Mouse (Mus musculus) myocyte (in vitro differentiated cells): Measurements from ENCODE around the gene Gabbr2. TPM values are rescaled to one million over a fixed set of nuclear protein-coding genes. Genes with fewer than 3 reads are reported as not detected.
"Not testable (repeated sequence)": the region's sequence is repeated elsewhere in the genome, so short reads cannot be mapped to it uniquely, and the experiment has no call there.

ENCODE experiments used
- H3K27me3 ChIP-seq: one replicate; pipeline ENCODE4 v1.6.1; 2011; ENCODE audit not compliant: control insufficient read depth, insufficient read depth, insufficient read length
- H3K36me3 ChIP-seq: one replicate; pipeline ENCODE4 v1.6.1; 2011; ENCODE audit not compliant: control insufficient read depth, insufficient read depth
- H3K4me2 ChIP-seq: one replicate; pipeline ENCODE4 v1.6.1; 2011; ENCODE audit warnings: low read depth, control low read depth
- H3K4me3 ChIP-seq: one replicate; pipeline ENCODE4 v1.5.1; 2011; ENCODE audit warnings: mild to moderate bottlenecking, control low read depth, moderate library complexity
- H3K79me2 ChIP-seq: one replicate; pipeline ENCODE4 v1.6.1; 2011; ENCODE audit not compliant: control insufficient read depth, insufficient read depth
- H3ac ChIP-seq: one replicate; pipeline ENCODE4 v1.6.1; 2011; ENCODE audit not compliant: control insufficient read depth, insufficient read length
- CEBPB ChIP-seq: IDR thresholded peaks from 2 replicates; pipeline ENCODE4 v1.6.1; 2011; ENCODE audit warnings: mild to moderate bottlenecking, moderate library complexity; ENCODE audit not compliant: poor library complexity, insufficient read depth, severe bottlenecking
- E2F4 ChIP-seq: IDR thresholded peaks from one replicate; pipeline ENCODE4 v1.6.1; 2011; ENCODE audit warnings: mild to moderate bottlenecking, control low read depth, moderate library complexity; ENCODE audit not compliant: insufficient read depth
- MAX ChIP-seq: IDR thresholded peaks from one replicate; pipeline ENCODE4 v1.6.1; 2011; ENCODE audit warnings: low read depth, mild to moderate bottlenecking, control low read depth
- MYOD1 ChIP-seq, 3 experiments: IDR thresholded peaks; one replicate each; pipeline ENCODE4 v1.6.1; 2011; ENCODE audit warnings: control low read depth in 2 of 3, low read depth in 2 of 3, mild to moderate bottlenecking in 2 of 3, moderate library complexity in 1 of 3; ENCODE audit not compliant: insufficient read length in 2 of 3, control insufficient read depth in 1 of 3
- MYOG ChIP-seq, 3 experiments: IDR thresholded peaks; one replicate each; pipeline ENCODE4 v1.6.1; 2011; ENCODE audit warnings: control low read depth in 2 of 3, low read depth in 2 of 3, mild to moderate bottlenecking in 2 of 3; ENCODE audit not compliant: insufficient read length in 2 of 3, control insufficient read depth in 1 of 3, insufficient read depth in 1 of 3
- POLR2A ChIP-seq: IDR thresholded peaks from one replicate; pipeline ENCODE4 v1.6.1; 2011; ENCODE audit warnings: low read depth, mild to moderate bottlenecking, control low read depth, moderate library complexity; ENCODE audit not compliant: insufficient read length
- POLR2AphosphoS2 ChIP-seq: IDR thresholded peaks from one replicate; pipeline ENCODE4 v1.6.1; 2011; ENCODE audit warnings: low read depth, control low read depth; ENCODE audit not compliant: insufficient read length
- REST ChIP-seq: IDR thresholded peaks from one replicate; pipeline ENCODE4 v1.6.1; 2011; ENCODE audit warnings: mild to moderate bottlenecking, control low read depth, moderate library complexity; ENCODE audit not compliant: insufficient read depth, insufficient read length
- SRF ChIP-seq: IDR thresholded peaks from one replicate; pipeline ENCODE4 v1.6.1; 2011; ENCODE audit warnings: low read depth; ENCODE audit not compliant: control insufficient read depth, insufficient read length
- TCF12 ChIP-seq: IDR thresholded peaks from one replicate; pipeline ENCODE4 v1.6.1; 2011; ENCODE audit warnings: mild to moderate bottlenecking, control low read depth; ENCODE audit not compliant: poor library complexity, insufficient read depth, severe bottlenecking
- TCF3 ChIP-seq: IDR thresholded peaks from one replicate; pipeline ENCODE4 v1.6.1; 2011; ENCODE audit warnings: low read depth, control low read depth; ENCODE audit not compliant: insufficient read length
- USF1 ChIP-seq: IDR thresholded peaks from one replicate; pipeline ENCODE4 v1.6.1; 2011; ENCODE audit warnings: low read depth, mild to moderate bottlenecking, control low read depth, moderate library complexity
- polyA plus RNA-seq: library from polyadenylated mRNA; unstranded; fragments of >200 nt; fragmentation: generic; extraction: Trizol; gene quantifications from one replicate; pipeline ENCODE4 v1.2.1, GENCODE M21; 2012; ENCODE audit warnings: missing spikeins

Gene Gabbr2
- polyA plus RNA-seq, 1 experiment, result not detected

- H3K36me3 ChIP-seq, result no peaks in the 10 kb centered on the region
- H3ac ChIP-seq, result no peak overlapping the region
- peak overlapping the region; percentile 98 for H3K4me2 ChIP-seq
- no peak for TF ChIP-seq MYOD1 (IDR thresholded peaks at IDR 0.05; ENCODE audit: control insufficient read depth in 1 of 3, insufficient read length in 2 of 3, low read depth in 2 of 3)
- TF ChIP-seq MAX, result no peak
- TF ChIP-seq POLR2A, result no peak
- no peak for TF ChIP-seq POLR2AphosphoS2
- TF ChIP-seq REST, result no peak
- TF ChIP-seq USF1, result no peak
- no peak for TF ChIP-seq CEBPB
- TF ChIP-seq SRF, result no peak
- no peak for TF ChIP-seq MYOG (IDR thresholded peaks at IDR 0.05; ENCODE audit: control insufficient read depth in 1 of 3, insufficient read depth in 1 of 3, insufficient read length in 2 of 3, low read depth in 2 of 3)
- TF ChIP-seq TCF3, result no peak
- no peak for TF ChIP-seq E2F4
- H3K79me2 ChIP-seq, result no peaks in the 10 kb centered on the region
- peak overlapping the region; percentile 40 for H3K4me3 ChIP-seq
- no peaks in the 10 kb centered on the region for H3K27me3 ChIP-seq
Measured at GRCm38 (mm10) chr4:46649161-46649560, 342.5 kb downstream of the Gabbr2 start.

- Histone ChIP-seq H3K79me2 (no peaks in the 10 kb centered on the region), H3K4me2 (no peak overlapping the region), H3K4me3 (no peak overlapping the region), H3K36me3 (no peaks in the 10 kb centered on the region), H3ac (no peak overlapping the region), H3K27me3 (no peaks in the 10 kb centered on the region)
- TF ChIP-seq CEBPB (no peak), E2F4 (no peak), USF1 (no peak), POLR2AphosphoS2 (no peak), TCF3 (no peak), REST (no peak), SRF (no peak), TCF12 (no peak), MAX (no peak), MYOD1 (IDR thresholded peaks at IDR 0.05; ENCODE audit: control insufficient read depth in 1 of 3, insufficient read length in 2 of 3, low read depth in 2 of 3) (no peak), MYOG (IDR thresholded peaks at IDR 0.05; ENCODE audit: control insufficient read depth in 1 of 3, insufficient read depth in 1 of 3, insufficient read length in 2 of 3, low read depth in 2 of 3) (no peak), POLR2A (no peak)
Measured at GRCm38 (mm10) chr4:46643676-46644112, 348.0 kb downstream of the Gabbr2 start.

- Histone ChIP-seq H3K4me3 (no peak overlapping the region), H3K79me2 (no peaks in the 10 kb centered on the region), H3ac (no peak overlapping the region), H3K27me3 (no peaks in the 10 kb centered on the region), H3K36me3 (no peaks in the 10 kb centered on the region), H3K4me2 (no peak overlapping the region)
- TF ChIP-seq USF1 (no peak), POLR2A (no peak), POLR2AphosphoS2 (no peak)
Measured at GRCm38 (mm10) chr4:46642924-46643675, 348.6 kb downstream of the Gabbr2 start.

- H3K79me2 ChIP-seq, result no peaks in the 10 kb centered on the region
- no peak for TF ChIP-seq CEBPB
- H3K27me3 ChIP-seq, result no peaks in the 10 kb centered on the region
- no peak overlapping the region for H3K4me3 ChIP-seq
- H3K4me2 ChIP-seq, result no peak overlapping the region
- no peak overlapping the region for H3ac ChIP-seq
- H3K36me3 ChIP-seq, result no peaks in the 10 kb centered on the region
Measured at GRCm38 (mm10) chr4:46641283-46641682, 350.4 kb downstream of the Gabbr2 start.

- Histone ChIP-seq H3K4me3 (no peak overlapping the region), H3K4me2 (no peak overlapping the region), H3K79me2 (no peaks in the 10 kb centered on the region), H3K27me3 (no peaks in the 10 kb centered on the region), H3K36me3 (no peaks in the 10 kb centered on the region), H3ac (no peak overlapping the region)
- TF ChIP-seq POLR2AphosphoS2, result no peak
- TF ChIP-seq TCF3, result no peak
Measured at GRCm38 (mm10) chr4:46639866-46640265, 351.8 kb downstream of the Gabbr2 start.

- not testable (repeated sequence) for H3K4me3 ChIP-seq, H3ac ChIP-seq, H3K27me3 ChIP-seq, H3K79me2 ChIP-seq, H3K36me3 ChIP-seq, H3K4me2 ChIP-seq
Measured at GRCm38 (mm10) chr4:46637250-46637649, 354.4 kb downstream of the Gabbr2 start.
